Mouse (Mus musculus): Measurements from ENCODE around the gene Fgf18. TPM values are rescaled to one million over a fixed set of nuclear protein-coding genes. Genes with fewer than 3 reads are reported as not detected.

Gene Fgf18
- 0.88 and 1.2 TPM in 2 replicates for polyA plus RNA-seq (2012; rRNA removed)

DNA sequence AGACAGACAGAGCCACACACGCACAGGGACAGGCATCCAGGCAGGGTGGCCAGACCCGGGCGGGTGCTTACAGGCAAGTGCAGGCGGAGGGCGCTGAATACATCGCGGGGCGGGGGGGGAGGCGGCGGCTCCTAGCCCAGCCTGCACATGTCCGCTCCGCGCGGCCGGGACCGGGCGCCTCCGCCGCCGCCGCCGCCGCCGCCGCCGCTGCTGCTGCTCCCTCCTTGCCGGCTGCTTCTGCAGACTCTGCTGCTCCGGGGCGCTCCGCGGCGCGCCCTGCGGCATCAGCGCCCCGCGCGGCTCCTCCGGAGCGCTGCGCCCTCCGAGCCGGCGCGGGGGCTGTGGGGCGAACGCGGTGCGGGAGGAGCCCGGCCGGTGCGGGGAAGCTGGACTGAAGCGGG lies at the start of gene Fgf18:
Gene Fgf18, minus strand, starts transcription at position 230 of the 401 bp plus-strand sequence.
- no peak for DNase-seq (ENCODE audit: low spot score)

DNA sequence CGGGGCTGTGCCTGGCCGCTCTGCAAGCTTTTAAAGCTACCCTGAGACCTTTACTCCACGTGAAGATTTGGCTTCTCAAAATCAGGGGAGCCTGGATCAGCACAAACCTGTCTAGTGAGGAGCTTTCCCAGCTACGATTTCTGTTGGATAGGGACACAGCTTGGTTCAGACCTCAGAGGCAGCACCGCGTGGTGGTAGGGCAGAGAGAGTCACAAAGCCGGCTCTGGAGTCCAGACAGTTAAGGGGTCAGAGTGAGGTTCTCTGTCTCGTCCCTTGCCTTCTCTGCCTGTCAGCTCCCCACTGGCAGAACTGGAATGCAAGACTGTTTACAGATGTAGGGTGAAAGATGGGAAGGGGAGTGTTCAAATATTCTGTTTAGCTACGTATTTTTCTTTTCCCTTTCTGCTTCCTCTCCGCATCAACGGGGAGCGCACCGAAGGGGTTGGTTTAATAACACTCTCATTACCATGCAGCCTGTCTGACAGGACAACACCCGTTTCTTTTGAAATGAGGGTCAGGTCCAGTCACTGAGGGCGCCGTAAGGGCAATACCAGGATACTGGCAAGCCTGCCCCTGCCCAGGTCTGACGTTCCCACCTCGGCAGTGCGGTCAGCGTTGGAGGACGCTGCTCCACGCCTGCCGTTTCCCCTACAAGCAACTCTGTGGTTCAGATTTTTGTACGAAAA lies 49.4 kb upstream of the Fgf18 start:
- DNase-seq (ENCODE audit: low spot score) = no peak

DNA sequence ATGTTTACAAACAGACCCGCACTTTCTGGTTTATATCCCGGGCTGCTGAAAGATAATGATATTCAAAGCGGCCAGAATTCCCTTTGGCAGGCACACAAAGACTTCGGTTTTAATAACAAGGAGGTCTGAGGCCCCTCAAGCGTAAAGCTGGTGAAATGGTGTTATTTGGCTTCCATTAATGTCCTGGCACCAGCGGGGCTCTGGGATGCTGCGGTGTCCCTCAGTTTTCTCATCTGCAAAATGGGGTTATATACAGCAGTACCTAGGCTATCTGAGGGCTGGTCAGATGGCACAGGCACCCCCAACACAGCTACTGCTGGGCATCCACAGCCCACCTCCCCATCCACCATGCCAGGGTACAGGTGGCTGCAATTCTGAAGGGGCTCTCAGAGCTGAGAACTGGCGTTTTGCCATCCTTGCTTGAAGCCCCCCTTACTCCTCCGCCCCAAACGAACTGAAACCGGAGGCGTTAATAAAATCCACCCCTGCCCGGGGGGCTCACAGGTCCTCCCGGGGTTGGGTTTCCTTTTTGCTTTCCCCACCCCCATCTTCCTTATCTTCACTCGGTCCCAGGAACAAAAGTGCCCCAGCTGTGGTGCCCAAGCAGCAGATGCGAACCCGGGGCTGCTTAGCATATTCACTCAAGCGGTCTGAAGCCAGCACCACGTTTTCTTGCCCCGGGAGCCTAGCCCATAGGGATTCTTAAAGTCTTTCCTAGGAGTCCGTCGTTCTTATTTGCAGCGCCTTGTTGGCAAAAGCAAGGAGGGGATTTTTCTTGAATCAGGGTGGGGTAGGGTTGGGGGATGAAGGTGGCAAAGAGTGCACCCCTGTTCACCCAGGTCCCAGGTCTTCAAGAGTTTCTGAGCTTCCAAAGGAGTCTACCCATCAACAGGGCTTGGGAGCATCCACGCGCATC lies 48.6 kb upstream of the Fgf18 start:
- DNase-seq (ENCODE audit: low spot score) = no peak

DNA sequence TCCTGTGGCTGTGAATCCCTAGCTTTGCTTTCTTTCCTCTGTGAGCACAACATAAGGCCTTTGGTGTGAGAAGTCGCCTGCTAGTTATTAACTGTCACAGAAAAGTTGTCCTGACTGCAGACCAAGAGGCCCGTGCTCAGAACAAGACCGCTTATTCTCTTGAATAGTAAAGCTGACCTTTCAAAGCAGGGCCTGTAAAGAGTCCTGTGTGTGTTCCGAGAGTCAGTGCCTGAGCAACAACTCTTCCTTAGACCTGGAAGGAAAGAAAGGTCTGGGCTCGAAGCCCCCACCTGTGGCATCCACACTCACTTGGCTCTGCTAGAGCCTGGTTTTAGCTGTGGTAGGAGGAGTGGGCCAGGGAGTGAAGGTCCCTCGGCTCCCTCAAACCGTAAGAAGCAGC lies 47.9 kb upstream of the Fgf18 start:
- no peak for DNase-seq (ENCODE audit: low spot score)

DNA sequence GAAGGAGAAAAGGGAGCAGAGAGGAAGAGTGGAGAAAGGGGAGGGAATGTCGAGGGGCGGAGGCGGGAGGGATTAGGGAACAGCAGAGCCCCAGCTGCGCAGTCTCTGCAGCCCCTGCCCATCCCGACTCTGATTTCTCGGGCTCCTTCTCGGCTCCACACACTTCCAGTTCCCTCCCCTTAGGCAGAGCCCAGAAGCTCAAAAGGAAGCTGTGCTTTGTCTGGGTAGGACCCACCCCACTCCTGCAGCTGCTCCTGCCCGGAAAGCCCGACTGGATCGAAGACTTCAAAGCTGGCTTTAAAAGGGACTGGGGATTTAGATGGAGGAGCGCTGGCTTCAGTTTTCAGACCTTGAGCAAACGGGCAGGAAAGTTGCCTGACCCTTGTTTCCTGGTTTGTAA lies 46.5 kb upstream of the Fgf18 start:
- DNase-seq (ENCODE audit: low spot score) = no peak

DNA sequence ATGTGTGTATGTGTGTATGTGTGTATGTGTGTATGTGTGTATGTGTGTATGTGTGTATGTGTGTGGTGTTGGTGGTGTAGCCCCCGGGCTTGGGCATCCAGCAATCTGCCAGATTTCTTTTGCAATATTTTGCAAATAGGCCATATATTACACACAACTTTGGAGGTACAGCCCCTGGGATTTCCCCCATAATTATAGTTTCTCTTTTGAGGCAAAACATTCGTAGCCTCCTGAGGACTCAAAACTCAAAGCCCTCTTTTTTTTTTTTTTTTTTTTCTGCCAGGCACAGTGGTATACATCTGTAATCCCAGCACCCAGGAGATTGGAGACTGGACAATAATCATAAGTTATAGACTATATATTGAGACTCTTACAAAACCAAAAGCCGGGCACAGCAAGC lies 34.6 kb upstream of the Fgf18 start:
- no peak for DNase-seq (ENCODE audit: low spot score)

DNA sequence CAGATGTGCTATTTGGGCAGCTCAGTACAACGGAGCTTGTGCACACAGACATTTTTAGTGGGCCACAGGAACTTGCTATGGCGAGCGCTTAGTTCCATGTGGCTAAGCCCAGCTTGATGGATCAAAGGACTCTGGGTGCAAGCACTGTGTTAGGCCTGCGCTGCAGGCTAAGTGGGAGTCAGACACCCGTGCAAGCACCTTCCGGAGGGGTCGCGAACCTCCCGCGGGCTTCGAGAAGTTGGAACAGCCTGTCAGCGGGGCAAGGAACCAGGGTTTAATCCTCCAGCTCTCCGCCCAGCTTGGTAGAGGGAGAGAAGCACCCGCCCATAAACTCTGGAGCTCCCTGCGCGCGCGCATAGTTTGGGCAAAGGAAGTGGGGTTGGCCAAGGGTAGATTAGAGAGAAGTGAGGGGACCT lies 33.5 kb upstream of the Fgf18 start:
- DNase-seq (ENCODE audit: low spot score) = no peak

DNA sequence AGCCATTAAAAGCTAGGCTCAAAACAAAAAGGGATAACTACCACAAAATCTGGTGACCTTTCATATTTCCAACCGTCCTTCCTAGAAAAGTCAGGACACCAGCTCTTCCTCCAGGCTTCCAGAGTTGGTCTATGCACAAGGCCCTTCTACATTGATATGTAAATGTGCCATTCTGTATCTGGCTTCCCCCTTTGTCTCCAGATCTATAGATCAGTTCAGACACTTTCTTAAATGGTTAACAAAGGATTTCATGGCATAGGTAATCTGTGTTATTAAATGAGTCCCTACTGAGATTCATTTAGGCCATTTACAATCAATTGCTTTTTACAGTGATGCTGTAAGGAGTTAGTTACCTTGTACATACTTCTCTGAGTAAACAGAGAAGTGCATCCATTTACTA lies 32.6 kb upstream of the Fgf18 start:
- DNase-seq (ENCODE audit: low spot score) = no peak

DNA sequence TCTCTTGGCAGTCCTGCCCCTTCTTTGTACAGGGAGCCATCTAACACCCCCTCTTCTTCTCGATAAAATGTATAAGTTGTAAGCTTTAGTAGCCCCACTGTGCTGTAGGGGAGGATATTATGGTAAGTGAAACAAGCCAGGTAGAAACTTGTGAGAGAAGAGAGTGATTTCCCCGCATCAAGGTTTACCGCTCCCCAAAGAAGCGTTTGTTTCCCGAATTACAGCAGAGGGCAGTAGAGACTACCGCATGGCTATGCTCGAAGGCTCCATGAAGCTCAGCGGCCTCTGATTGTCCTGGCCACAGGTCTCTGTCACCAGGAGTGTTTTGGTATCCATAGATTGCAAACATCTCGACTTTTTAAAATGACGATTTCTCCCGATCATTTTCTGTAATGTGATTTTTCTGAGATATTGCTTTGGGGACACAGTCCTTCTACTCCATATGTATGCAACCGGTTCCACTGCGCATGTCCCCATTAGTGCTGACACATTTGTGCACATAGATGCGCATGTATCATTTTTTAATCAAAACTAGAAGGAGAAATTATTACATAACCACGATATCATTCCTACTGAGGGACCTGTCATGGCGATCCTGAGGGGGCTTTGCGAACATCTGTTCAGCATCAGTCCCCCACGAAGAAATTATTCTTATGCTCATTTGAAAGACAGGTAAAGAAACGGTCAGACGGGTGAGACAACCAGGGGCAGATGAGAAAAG lies 29.5 kb upstream of the Fgf18 start:
- no peak for DNase-seq (ENCODE audit: low spot score)

DNA sequence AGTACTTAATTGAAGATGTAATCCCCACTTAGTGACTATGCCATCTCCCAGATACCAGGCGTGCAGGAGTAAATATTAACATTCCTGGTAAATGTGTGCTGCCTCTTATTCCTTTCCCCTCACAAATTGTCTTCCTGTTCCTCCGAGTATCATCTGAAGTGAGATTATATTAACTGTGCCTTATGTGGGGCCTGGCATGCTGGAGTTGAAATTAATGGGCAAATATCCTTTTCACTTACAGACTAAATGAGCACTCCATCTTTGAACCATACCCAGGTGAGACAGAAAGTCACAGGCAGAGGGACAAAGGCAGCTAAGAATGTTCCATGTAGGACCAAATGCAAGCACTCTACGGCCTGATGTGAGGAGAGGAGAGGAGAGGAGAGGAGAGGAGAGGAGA lies 28.6 kb upstream of the Fgf18 start:
- no peak for DNase-seq (ENCODE audit: low spot score)

DNA sequence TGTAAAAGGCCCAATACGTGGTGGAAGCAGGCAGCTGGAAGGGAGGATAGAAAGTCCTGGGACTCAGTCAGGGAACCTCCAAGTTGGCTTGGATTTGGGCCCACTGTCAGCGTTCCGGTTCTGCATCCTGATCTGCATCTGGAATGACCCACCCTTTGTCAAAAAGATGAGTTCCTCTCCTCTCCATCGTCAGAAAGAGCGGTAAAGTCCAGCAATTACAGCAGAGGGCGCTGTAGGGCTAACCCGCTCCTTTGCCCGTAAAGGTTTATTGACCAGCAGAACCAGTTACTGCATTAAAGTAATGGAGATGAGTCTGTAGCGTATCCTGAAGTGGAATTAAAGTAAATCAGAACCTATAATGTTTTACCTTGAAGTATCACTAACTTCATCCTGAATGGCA lies 23.3 kb upstream of the Fgf18 start:
- DNase-seq (ENCODE audit: low spot score) = no peak

DNA sequence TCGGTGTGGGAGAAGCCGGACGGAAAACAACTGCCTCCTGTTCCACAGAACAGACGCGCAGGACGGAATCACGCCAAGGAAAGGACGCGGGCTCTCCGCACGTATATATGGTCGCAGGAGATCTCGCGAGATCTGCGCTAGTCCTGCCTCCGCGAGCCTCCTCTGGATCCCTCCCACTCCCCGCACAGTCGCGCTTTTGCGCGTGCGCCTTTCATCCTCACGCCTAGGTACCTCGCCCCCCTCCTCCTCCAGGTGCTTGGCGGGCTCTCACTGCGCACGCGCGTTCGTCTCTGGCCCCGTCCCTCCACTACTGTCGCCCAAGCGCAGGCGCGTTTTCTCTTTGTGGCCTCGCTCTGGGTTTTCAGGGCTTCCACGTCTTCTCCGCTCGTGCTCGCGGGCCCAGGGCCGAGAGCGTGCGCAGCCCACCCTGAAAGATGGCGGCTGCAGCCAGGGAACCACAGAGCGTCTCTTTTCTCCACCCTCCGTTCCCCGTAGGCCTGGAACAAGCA lies 15.9 kb upstream of the Fgf18 start, which contains the start of gene Npm1:
Gene Npm1, minus strand, starts transcription at position 209 of the 509 bp plus-strand sequence.
- DNase-seq (ENCODE audit: low spot score) = peak; percentile 98

DNA sequence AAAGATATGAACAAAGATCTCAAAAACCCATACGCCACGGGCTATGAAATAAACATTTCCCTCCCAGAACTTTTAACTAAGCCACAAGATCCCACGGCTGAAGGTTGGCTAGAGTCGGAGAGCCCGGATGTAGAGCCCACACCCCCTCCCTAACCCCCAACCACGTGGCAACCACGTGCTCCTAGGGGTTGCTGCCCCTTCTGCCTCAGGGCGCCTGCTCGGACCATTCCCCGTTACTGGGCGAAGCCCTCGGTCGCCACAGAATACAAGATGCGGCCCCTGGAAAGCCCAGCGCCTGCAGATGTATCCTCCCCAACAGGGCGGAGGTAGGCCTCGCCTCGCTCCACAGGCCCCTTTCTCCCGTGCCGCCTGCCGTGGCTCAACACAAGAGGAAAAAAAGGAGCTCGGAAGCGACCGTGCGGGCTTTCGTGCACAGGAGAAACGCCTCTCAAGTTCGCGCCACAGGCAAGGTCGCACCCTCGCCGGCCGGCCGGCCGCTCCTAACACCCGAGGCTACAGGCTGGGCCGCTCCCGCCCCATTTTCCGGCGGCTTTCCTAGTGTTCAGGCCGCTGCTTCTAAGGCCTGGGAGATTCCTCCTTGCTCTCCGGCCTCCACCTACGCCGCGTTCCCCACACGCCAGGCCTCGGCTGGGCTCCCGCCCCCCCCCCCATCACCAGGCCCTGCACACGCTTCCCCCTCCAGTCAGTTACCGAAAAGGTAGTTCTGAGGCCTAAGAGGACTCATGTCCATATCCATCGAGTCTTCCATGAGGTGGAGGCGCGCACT lies 15.2 kb upstream of the Fgf18 start:
- DNase-seq (ENCODE audit: low spot score) = peak; percentile 55

DNA sequence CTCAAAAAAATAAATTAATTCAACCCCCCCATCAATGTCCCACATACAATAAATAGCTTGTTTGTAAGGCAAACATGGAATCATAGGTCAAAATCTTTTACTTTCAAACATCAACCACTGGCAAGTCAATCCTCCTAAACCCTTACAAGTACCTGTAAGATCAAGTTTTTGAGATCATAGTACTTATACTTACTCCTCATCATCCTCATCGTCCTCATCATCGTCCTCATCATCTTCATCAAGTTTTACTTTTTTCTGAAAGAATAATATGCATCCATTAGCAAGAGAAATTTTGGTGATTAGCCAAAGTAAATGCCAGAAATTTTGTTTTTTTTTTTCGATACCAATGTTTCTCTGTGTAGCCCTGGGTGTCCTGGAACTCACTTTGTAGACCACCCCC lies 12.5 kb upstream of the Fgf18 start:
- no peak for DNase-seq (ENCODE audit: low spot score)

DNA sequence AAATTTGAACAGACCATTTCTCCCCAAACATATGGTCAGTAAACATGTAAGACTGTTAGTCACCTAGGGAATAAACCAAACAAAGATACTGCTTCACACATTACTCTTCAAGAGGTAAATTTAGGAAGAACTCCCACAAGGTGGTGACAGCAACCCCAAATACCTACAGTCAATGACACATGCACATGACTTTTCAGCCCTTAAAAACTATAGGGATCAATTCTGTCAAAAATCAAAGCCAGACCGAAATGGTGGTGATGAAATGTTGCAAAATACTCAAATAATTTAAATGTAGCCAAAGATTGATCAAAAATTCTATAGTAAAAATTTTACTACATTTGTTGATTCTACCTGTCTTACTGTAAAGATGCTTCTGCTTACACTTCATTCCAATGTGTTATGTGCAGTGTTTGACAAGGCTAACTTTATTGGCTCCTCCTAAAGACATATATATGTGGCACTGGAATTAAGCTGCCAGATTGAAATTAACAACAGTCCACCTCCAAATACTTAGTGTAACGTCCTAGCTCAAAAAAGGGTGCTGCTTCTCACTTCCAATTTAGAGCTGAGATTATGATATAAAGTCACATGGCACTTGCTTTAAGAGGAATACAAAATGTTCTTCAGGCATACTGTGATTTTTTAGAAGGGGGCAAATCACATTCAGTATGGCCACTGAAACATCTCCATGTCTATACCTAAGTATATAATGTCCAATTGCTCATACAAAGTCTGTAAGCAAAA lies 10.4 kb upstream of the Fgf18 start:
- DNase-seq (ENCODE audit: low spot score) = no peak

DNA sequence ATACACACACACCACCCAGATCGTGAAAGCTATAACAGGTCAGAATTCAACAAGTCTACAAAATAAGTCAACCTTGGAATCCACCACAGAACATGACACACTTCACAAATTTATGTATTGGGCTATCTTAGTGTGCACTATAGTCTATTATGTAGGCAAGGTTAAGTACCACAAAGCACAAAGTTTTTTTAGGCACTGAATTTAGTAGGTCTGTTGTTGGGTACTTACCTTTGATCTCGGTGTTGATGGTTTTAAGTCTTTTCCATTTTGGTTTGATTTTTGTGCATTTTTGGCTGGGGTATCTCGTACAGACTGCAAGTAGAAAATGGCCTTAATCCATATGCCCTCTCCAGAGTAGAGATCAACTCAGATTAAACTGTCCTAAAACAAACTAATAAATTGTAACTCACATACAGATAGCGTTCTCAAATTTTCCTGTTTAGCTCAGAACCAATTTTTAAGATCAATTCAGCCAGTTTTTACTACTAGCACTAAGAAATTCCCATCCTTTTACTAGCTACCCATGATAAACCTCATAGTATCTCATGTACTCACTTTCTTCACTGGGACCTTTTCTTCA lies 9.3 kb upstream of the Fgf18 start:
- DNase-seq (ENCODE audit: low spot score) = no peak

DNA sequence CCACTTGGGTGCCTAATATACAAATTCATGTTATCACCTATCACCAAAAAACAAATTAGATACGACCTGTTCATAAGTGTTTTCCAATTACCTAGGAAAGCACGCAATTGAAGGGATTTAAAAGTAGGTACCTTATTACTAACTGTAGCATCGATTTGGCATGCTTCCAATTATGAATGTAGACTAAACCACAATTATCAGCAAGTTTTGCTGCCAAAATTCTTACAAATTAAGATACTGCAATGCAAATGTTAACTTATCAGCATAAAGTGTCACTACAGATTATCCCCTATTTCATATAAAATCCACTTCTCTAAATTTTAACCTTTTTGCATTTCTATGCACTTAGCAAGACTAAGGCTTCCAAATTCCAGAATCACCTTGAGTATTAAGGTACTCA lies 7.3 kb upstream of the Fgf18 start:
- DNase-seq (ENCODE audit: low spot score) = no peak

DNA sequence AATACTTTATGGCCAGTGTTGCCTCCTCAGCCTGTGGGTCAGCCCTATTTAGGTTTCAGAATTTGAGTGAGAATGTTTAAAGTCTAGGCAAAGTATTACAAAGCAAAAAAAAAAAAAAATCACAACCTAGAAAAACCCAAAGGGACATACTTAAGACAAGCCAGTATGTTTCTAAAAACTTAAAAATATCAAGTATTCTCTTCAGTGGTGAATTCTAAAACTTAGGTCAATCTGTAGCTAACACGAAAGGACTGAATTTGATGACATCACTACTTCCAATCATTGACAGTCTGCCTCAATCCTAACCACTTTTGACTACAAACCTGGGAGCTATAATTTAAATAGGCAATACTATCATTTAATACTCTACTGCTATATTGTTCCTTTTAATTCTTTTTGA lies 5.8 kb upstream of the Fgf18 start:
- DNase-seq (ENCODE audit: low spot score) = no peak

DNA sequence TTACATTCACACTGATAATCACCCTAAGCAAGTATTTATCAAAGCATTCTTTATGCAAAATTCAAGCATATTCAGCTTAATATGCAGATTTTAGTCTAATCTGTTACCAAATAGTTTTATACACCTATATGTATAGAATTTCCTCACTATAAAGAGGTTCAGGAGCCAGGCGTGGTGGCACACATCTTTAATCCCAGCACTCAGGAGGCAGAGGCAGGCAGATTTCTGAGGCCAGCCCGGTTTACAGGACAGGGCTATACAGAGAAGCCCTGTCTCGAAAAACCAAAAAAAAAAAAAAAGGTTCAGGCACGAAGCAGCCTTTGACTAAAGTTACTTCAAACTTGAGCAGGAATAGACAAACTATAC lies 4.6 kb upstream of the Fgf18 start:
- no peak for DNase-seq (ENCODE audit: low spot score)

DNA sequence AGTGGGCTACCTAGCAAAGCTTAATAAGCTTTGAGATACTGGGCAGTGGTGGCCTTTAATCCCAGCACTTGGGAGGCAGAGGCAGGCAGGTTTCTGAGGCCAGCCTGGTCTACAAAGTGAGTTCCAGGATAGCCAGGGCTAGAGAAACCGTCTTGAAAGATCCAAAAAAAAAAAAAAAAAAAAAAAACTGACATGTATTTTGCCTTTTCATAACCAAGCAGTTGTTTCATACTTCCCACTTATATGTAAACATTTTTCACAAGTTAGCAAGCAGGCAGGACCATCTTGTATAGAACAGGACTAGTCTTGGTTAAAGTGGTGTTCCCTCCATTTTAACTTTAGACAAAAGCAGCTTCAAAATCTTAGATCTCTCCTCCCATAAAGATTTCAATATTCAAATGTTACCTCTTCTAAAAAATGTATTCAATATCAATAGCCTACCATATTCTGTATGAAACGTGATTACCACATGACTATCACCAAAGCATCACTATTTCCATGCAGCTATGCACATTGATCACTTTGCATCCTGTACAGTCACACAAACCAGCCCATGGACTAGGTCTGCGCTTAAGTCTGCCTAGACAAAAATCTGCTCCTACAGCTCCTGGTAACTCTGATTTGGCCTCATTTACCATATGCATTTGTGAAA lies 4.1 kb upstream of the Fgf18 start:
- no peak for DNase-seq (ENCODE audit: low spot score)
